Mouse (Mus musculus) thymus, postnatal 25 days (tissue): ENCODE measurements around the gene Gm49355.

ENCODE experiments used
- DNase-seq: peaks from one replicate; pipeline ENCODE4 v3.0.0; 2022

The Gm49355 gene

GRCm38 (mm10) chr14:12343451-12343941 is 59.7 kb downstream of the Gm49355 start:
- DNase-seq: no peak

- DNase-seq: no peak
Observed at GRCm38 (mm10) chr14:12344061-12344745, 60.4 kb downstream of the Gm49355 start.

- DNase-seq: no peak
Observed at GRCm38 (mm10) chr14:12344746-12345240, 61.0 kb downstream of the Gm49355 start.

- DNase-seq: no peak
Observed at GRCm38 (mm10) chr14:12345241-12345921, 61.6 kb downstream of the Gm49355 start.

GRCm38 (mm10) chr14:12346011-12346864 is 62.5 kb downstream of the Gm49355 start:
- DNase-seq: no peak

- no peak for DNase-seq
Observed at GRCm38 (mm10) chr14:12346865-12347600, 63.3 kb downstream of the Gm49355 start.

GRCm38 (mm10) chr14:12348089-12348488 is 64.3 kb downstream of the Gm49355 start, which contains the start of gene Fezf2:
Gene Fezf2 (minus strand): TSS chr14:12348189.
- no peak for DNase-seq

- DNase-seq: no peak
Observed at GRCm38 (mm10) chr14:12349334-12350090, 65.7 kb downstream of the Gm49355 start.

GRCm38 (mm10) chr14:12350271-12350916 is 66.6 kb downstream of the Gm49355 start:
- DNase-seq: no peak
